ENCODE assay signal across 12 mouse cellular contexts in the genomic region with DNA sequence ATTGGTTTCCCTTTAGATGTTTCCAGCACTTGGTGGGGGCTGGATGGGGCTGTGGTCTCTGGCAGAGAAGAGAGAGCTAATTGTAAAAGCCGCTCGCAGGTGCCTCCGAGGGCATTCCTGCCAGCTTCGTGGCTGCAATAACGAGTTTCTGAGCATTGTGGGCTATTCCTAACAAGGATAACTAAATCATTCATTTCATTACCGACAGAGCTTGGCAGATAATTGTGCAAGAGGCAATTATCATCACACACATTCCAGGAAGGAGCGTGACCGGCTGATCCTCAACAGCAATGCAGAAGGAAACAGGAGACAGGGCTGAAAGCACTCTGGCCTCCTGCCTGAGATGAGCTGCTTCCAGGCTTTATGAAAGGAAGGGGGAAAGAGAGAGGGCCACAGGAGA. TPM values are rescaled to one million over a fixed set of nuclear protein-coding genes. Genes with fewer than 3 reads are reported as not detected.
DNase-seq lines count a peak whose midpoint lies in the region; ATAC-seq and TF ChIP-seq lines count a peak whose summit lies in the region.
"Had no signal": no experiment of that assay in that cellular context is flagged by ENCODE, and none has a peak within 500 bp of the region (broad histone marks: within the 10 kb centered on the region; RNA-seq: fewer than 3 reads in every experiment).

No protein-coding gene starts in this region.

- peak overlapping the region; percentile 37; the same call in 1 of the 2 replicates for H3K27ac ChIP-seq in liver, embryonic 16.5 days (ENCODE audit: low read length)
- H3K27ac ChIP-seq in liver, postnatal 0 days (ENCODE audit: low read depth): no peak overlapping the region; the same call in 1 of the 2 replicates

- no peak for ATAC-seq in liver, embryonic 16.5 days (ENCODE audit: low read depth)
- no peak for ATAC-seq in liver, postnatal 0 days

- no peak overlapping the region for H3K4me2 ChIP-seq in liver, embryonic 16.5 days (ENCODE audit: low read depth, low read length)
- no peak overlapping the region for H3K4me2 ChIP-seq in liver, postnatal 0 days (ENCODE audit: low read depth, low read length)

- H3K4me3 ChIP-seq in liver, embryonic 16.5 days (ENCODE audit: low read depth, low read length): no peak overlapping the region
- no peak overlapping the region for H3K4me3 ChIP-seq in liver, postnatal 0 days (ENCODE audit: low read depth, low read length)

- peak; percentile 27 for DNase-seq in embryo, embryonic 10 days (ENCODE audit: low spot score)
- no peak for DNase-seq in embryo, embryonic 9.5 days (ENCODE audit: extremely low spot score)
- no peak for DNase-seq in liver, postnatal 0 days
- DNase-seq in heart, postnatal 4 days: peak; percentile 44
- peak; percentile 70 for DNase-seq in retina, postnatal 1 day
- DNase-seq in adrenal gland, postnatal 10 days: no peak
- DNase-seq in gastrocnemius, postnatal 10 days: no peak
- DNase-seq: cerebellum, adult 18-20 months; gastrocnemius, postnatal 25 days; right cerebral cortex, postnatal 25 days had no signal

- no peaks in the 10 kb centered on the region for H3K9me3 ChIP-seq in liver, embryonic 16.5 days (replicated peaks; ENCODE audit: control insufficient read depth, low read length)
- no peaks in the 10 kb centered on the region for H3K9me3 ChIP-seq in liver, postnatal 0 days (ENCODE audit: low read length)

- H3K4me1 ChIP-seq in liver, embryonic 16.5 days (ENCODE audit: control insufficient read depth, low read depth, low read length): no peaks in the 10 kb centered on the region
- H3K4me1 ChIP-seq in liver, postnatal 0 days (ENCODE audit: insufficient read depth): no peaks in the 10 kb centered on the region

- TF ChIP-seq CTCF in liver, postnatal 0 days (IDR thresholded peaks at IDR 0.05; ENCODE audit: low read depth): no peak

- no peaks in the 10 kb centered on the region for H3K36me3 ChIP-seq in liver, embryonic 16.5 days (ENCODE audit: control insufficient read depth, insufficient read depth)
- H3K36me3 ChIP-seq in liver, postnatal 0 days (replicated peaks; ENCODE audit: insufficient read depth, low read length): no peaks in the 10 kb centered on the region

- WGBS in liver, embryonic 16.5 days (ENCODE audit: insufficient replicate concordance): 42% methylated on average over 8 of the region's 8 CpGs
- WGBS in liver, postnatal 0 days (ENCODE audit: insufficient replicate concordance): 51% methylated on average over 8 of the region's 8 CpGs

- TF ChIP-seq EP300 in liver, postnatal 0 days (IDR thresholded peaks at IDR 0.05; ENCODE audit: low read depth): no peak

- no peaks in the 10 kb centered on the region for H3K27me3 ChIP-seq in liver, embryonic 16.5 days (ENCODE audit: control insufficient read depth, insufficient read depth, low read depth, low read length)
- H3K27me3 ChIP-seq in liver, postnatal 0 days (ENCODE audit: insufficient read depth, low read length): no peaks in the 10 kb centered on the region

- H3K9ac ChIP-seq in liver, embryonic 16.5 days (ENCODE audit: low read depth, low read length): no peak overlapping the region
- H3K9ac ChIP-seq in liver, postnatal 0 days (replicated peaks): no peak overlapping the region

RNA-seq across cellular contexts. Expression of a gene that starts 24.8 kb away (rescaled TPM):
- 0.07 and 0.09 TPM in 2 replicates for polyA plus RNA-seq in liver, embryonic 16.5 days (2015; fragmentation: Nextera tagmentation; extraction: Ambion mirVana)
- 0.05 and 0.09 TPM in 2 replicates for polyA plus RNA-seq in liver, postnatal 0 days (2015; fragmentation: Nextera tagmentation; extraction: Ambion mirVana)
- total RNA-seq in heart, postnatal 4 days (2021): 10 to 100 TPM; 10.6 to 12.0 TPM
- total RNA-seq in adrenal gland, postnatal 10 days (2021): 10 to 100 TPM in 1 of 2 experiments, 1 to 10 TPM in 1; 5.1 to 10.1 TPM
- 1 to 10 TPM; 3.7 to 6.0 TPM for total RNA-seq in gastrocnemius, postnatal 10 days (2021)
- total RNA-seq: megakaryocyte-erythroid progenitor cell, adult 5-6 weeks had no signal

Comparison
In these comparisons a context has a peak if more than half of its experiments do, and no peak if none do; other contexts are left out.
1. DNase-seq: peak in embryo, embryonic 10 days (single experiment), heart, postnatal 4 days (single experiment) and retina, postnatal 1 day (single experiment); none in embryo, embryonic 9.5 days (single experiment), liver, postnatal 0 days (single experiment), adrenal gland, postnatal 10 days (single experiment) and gastrocnemius, postnatal 10 days (single experiment).